Mouse (Mus musculus): ENCODE data around the gene Arhgap4.

Arhgap4 gene

GRCm38 (mm10) chrX:73914827-73915703 is 6.6 kb downstream of the Arhgap4 start:
- DNase-seq, result peak; percentile 95

GRCm38 (mm10) chrX:73911588-73911987 is 10.1 kb downstream of the Arhgap4 start:
- DNase-seq, result no peak

GRCm38 (mm10) chrX:73911156-73911555 is 10.5 kb downstream of the Arhgap4 start:
- no peak for DNase-seq

- no peak for DNase-seq
These were observed 11.2 kb downstream of the Arhgap4 start for GRCm38 (mm10) chrX:73910451-73910850.

GRCm38 (mm10) chrX:73910049-73910448 is 11.6 kb downstream of the Arhgap4 start:
- DNase-seq, result no peak

GRCm38 (mm10) chrX:73897959-73898358 is 23.7 kb downstream of the Arhgap4 start:
- no peak for DNase-seq

GRCm38 (mm10) chrX:73895719-73896118 is 26.0 kb downstream of the Arhgap4 start, which contains the start of gene L1cam:
Gene L1cam, minus strand, starts transcription at chrX:73896105.
- DNase-seq, result peak; percentile 62

- peak; percentile 69 for DNase-seq
These were observed 28.8 kb downstream of the Arhgap4 start for GRCm38 (mm10) chrX:73892833-73893232.

GRCm38 (mm10) chrX:73891551-73892152 is 30.0 kb downstream of the Arhgap4 start, which contains the start of gene Avpr2:
Gene Avpr2, plus strand, starts transcription at chrX:73892102.
- no peak for DNase-seq

GRCm38 (mm10) chrX:73881463-73881862 is 40.2 kb downstream of the Arhgap4 start:
- no peak for DNase-seq

GRCm38 (mm10) chrX:73881036-73881427 is 40.6 kb downstream of the Arhgap4 start:
- no peak for DNase-seq

GRCm38 (mm10) chrX:73880194-73881035 is 41.3 kb downstream of the Arhgap4 start:
- DNase-seq, result peak; percentile 74

GRCm38 (mm10) chrX:73877014-73877413 is 44.7 kb downstream of the Arhgap4 start:
- DNase-seq, result no peak

GRCm38 (mm10) chrX:73875881-73876280 is 45.8 kb downstream of the Arhgap4 start:
- no peak for DNase-seq

- peak; percentile 32 for DNase-seq
These were observed 49.7 kb downstream of the Arhgap4 start for GRCm38 (mm10) chrX:73871956-73872355.

- no peak for DNase-seq
These were observed 50.2 kb downstream of the Arhgap4 start for GRCm38 (mm10) chrX:73871474-73871873.

GRCm38 (mm10) chrX:73869334-73869733 is 52.3 kb downstream of the Arhgap4 start:
- DNase-seq, result no peak

GRCm38 (mm10) chrX:73867852-73868251 is 53.8 kb downstream of the Arhgap4 start:
- DNase-seq, result no peak

- DNase-seq, result no peak
These were observed 54.4 kb downstream of the Arhgap4 start for GRCm38 (mm10) chrX:73867256-73867655.

GRCm38 (mm10) chrX:73864692-73865091 is 57.0 kb downstream of the Arhgap4 start:
- no peak for DNase-seq

GRCm38 (mm10) chrX:73855087-73855408 is 66.6 kb downstream of the Arhgap4 start:
- DNase-seq, result no peak

GRCm38 (mm10) chrX:73854326-73855086 is 67.2 kb downstream of the Arhgap4 start:
- DNase-seq, result peak; percentile 76

All from cerebellum, adult 11-12 months (tissue).